Mouse (Mus musculus) thymus, adult 2 months (tissue): ENCODE data around the gene Trpm5. TPM values are rescaled to one million over a fixed set of nuclear protein-coding genes. Genes with fewer than 3 reads are reported as not detected.

Experiments
- DNase-seq: peaks from one replicate; pipeline ENCODE4 v3.0.0; 2021
- H3K27ac ChIP-seq: fragments of 200-500 bp; 2 replicates; pipeline ENCODE4 v1.5.1; 2012; ENCODE audit warnings: low read length, control low read depth; ENCODE audit not compliant: control insufficient read depth, insufficient read depth
- H3K27me3 ChIP-seq: fragments of 200-500 bp; 2 replicates; pipeline ENCODE4 v1.6.1; 2012; ENCODE audit warnings: mild to moderate bottlenecking, low read length, moderate library complexity, mixed read lengths; ENCODE audit not compliant: control insufficient read depth, insufficient read depth
- H3K36me3 ChIP-seq: fragments of 200-500 bp; 2 replicates; pipeline ENCODE4 v1.6.1; 2012; ENCODE audit warnings: mild to moderate bottlenecking, low read length, moderate library complexity; ENCODE audit not compliant: control insufficient read depth, insufficient read depth
- H3K4me1 ChIP-seq: fragments of 200-500 bp; replicated peaks from 2 replicates; pipeline ENCODE4 v1.6.1; 2012; ENCODE audit warnings: low read length; ENCODE audit not compliant: control insufficient read depth, insufficient read depth
- H3K4me3 ChIP-seq: fragments of 200-500 bp; 2 replicates; pipeline ENCODE4 v1.5.1; 2012; ENCODE audit warnings: mild to moderate bottlenecking, low read length, control low read depth, moderate library complexity; ENCODE audit not compliant: control insufficient read depth, insufficient read depth
- CTCF ChIP-seq: fragments of 200-500 bp; IDR thresholded peaks from 2 replicates; pipeline ENCODE4 v1.5.1; 2012; ENCODE audit warnings: mild to moderate bottlenecking, control low read depth, low read length, moderate library complexity, borderline replicate concordance; ENCODE audit not compliant: control insufficient read depth, poor library complexity, insufficient read depth; ENCODE audit errors: extremely low read depth
- POLR2A ChIP-seq: fragments of 200-500 bp; IDR thresholded peaks from 2 replicates; pipeline ENCODE4 v1.6.1; 2012; ENCODE audit warnings: mild to moderate bottlenecking, low read length, control low read depth, moderate library complexity; ENCODE audit not compliant: control insufficient read depth, poor library complexity, insufficient read depth; ENCODE audit errors: extremely low read depth
- polyA plus RNA-seq: library from polyadenylated mRNA; depleted of rRNA; stranded (reverse); fragments of >200 nt; gene quantifications from 2 replicates; pipeline ENCODE4 v1.2.3, GENCODE M21; 2012; rRNA removed

The Trpm5 gene
- polyA plus RNA-seq, 1 experiment, result 4.5 TPM

- Histone ChIP-seq H3K27ac (no peak overlapping the region), H3K4me1 (no peaks in the 10 kb centered on the region)
- no peak for TF ChIP-seq CTCF
- no peak for TF ChIP-seq POLR2A
These were observed 74.4 kb downstream of the Trpm5 start for GRCm38 (mm10) chr7:143020040-143020439.

More at GRCm38 (mm10) chr7:143020040-143020439, 74.4 kb downstream of the Trpm5 start:
- DNase-seq, result no peak
- no peaks in the 10 kb centered on the region for H3K36me3 ChIP-seq
- H3K4me3 ChIP-seq, result no peak overlapping the region
- no peaks in the 10 kb centered on the region for H3K27me3 ChIP-seq

Other genes with a start within 250 kb of the Trpm5 start
- 0.55 and 0.59 TPM in 2 replicates for gene Th, start 163.5 kb downstream of the Trpm5 start, polyA plus RNA-seq
- gene Ascl2, start 125.4 kb downstream of the Trpm5 start, polyA plus RNA-seq, result 1.1 and 1.5 TPM in 2 replicates
- 78.8 and 92.3 TPM in 2 replicates for gene Tspan32, start 89.6 kb downstream of the Trpm5 start, polyA plus RNA-seq
- 249 and 255 TPM in 2 replicates for gene Cd81, start 41.9 kb downstream of the Trpm5 start, polyA plus RNA-seq
- gene Tssc4, start 25.4 kb downstream of the Trpm5 start, polyA plus RNA-seq, result 155 and 157 TPM in 2 replicates
- 2.3 and 4.6 TPM in 2 replicates for gene Kcnq1, start 11.7 kb upstream of the Trpm5 start, polyA plus RNA-seq